Mouse (Mus musculus) stomach, embryonic 16.5 days (tissue): ENCODE measurements around the gene Ddx55. TPM values are rescaled to one million over a fixed set of nuclear protein-coding genes. Genes with fewer than 3 reads are reported as not detected.
A peak's percentile ranks its signal among the peaks of the same experiment; 100 is the strongest.

ENCODE experiments used
- ATAC-seq: fragments of 200-750 bp; cut with Nextera tagmentation; 2 replicates; pipeline ENCODE4 v1.8.0; 2017; ENCODE audit warnings: moderate number of reproducible peaks, moderate TSS enrichment; ENCODE audit not compliant: insufficient read depth, low FRiP score
- H3K27ac ChIP-seq: fragments of 300-500 bp; sonication (generic); 2 replicates; pipeline ENCODE4 v1.5.1; 2014; ENCODE audit warnings: low read length
- H3K27me3 ChIP-seq: fragments of 300-500 bp; sonication (generic); 2 replicates; pipeline ENCODE4 v1.6.1; 2014; ENCODE audit warnings: low read length, control low read depth, mixed read lengths; ENCODE audit not compliant: control insufficient read depth, insufficient read depth
- H3K36me3 ChIP-seq: fragments of 300-500 bp; sonication (generic); 2 replicates; pipeline ENCODE4 v1.6.1; 2014; ENCODE audit warnings: low read length; ENCODE audit not compliant: control insufficient read depth, insufficient read depth
- H3K4me1 ChIP-seq: fragments of 300-500 bp; sonication (generic); 2 replicates; pipeline ENCODE4 v1.6.1; 2014; ENCODE audit warnings: low read length, control low read depth, mixed read lengths; ENCODE audit not compliant: control insufficient read depth, insufficient read depth
- H3K4me2 ChIP-seq: fragments of 300-500 bp; sonication (generic); 2 replicates; pipeline ENCODE4 v1.6.1; 2014; ENCODE audit warnings: low read depth, low read length, mixed read lengths
- H3K4me3 ChIP-seq: fragments of 300-500 bp; sonication (generic); replicated peaks from 2 replicates; pipeline ENCODE4 v1.5.1; 2014; ENCODE audit warnings: mild to moderate bottlenecking, low read length
- H3K9ac ChIP-seq: fragments of 300-500 bp; sonication (generic); 2 replicates; pipeline ENCODE4 v1.6.1; 2014; ENCODE audit warnings: low read length
- H3K9me3 ChIP-seq: fragments of 300-500 bp; sonication (generic); replicated peaks from 2 replicates; pipeline ENCODE4 v1.6.1; 2016; ENCODE audit warnings: low read length, control low read depth; ENCODE audit not compliant: control insufficient read depth
- WGBS: fragments of 180-500 bp; shearing (Covaris S2); extraction: QIAGEN DNeasy Blood & Tissue Kit; methylation state at CpG from one replicate; pipeline ENCODE4 v1.1.7; 2014; 5-methylcytosine and 5-hydroxymethylcytosine counted together
- polyA plus RNA-seq: library from polyadenylated mRNA; unstranded; fragments of >200 nt; fragmentation: Nextera tagmentation; extraction: Ambion mirVana; gene quantifications from 2 replicates; pipeline ENCODE4 v1.2.1, GENCODE M21; 2015

Ddx55 gene
- polyA plus RNA-seq, 1 experiment from 2014 or later = 15.1 TPM

- Histone ChIP-seq H3K27ac (no peak overlapping the region), H3K4me2 (no peak overlapping the region), H3K9ac (no peak overlapping the region), H3K36me3 (peaks cover 5% of the 10 kb centered on the region; the same call in 1 of the 2 replicates), H3K4me3 (no peak overlapping the region), H3K27me3 (no peaks in the 10 kb centered on the region), H3K4me1 (no peaks in the 10 kb centered on the region), H3K9me3 (no peaks in the 10 kb centered on the region)
- no peak for ATAC-seq
- WGBS = 91% methylated on average over 10 of the region's 10 CpGs
These were observed 34.0 kb upstream of the Ddx55 start for GRCm38 (mm10) chr5:124518648-124519047.

- H3K27ac ChIP-seq = no peak overlapping the region
- no peaks in the 10 kb centered on the region; the same call in 1 of the 2 replicates for H3K36me3 ChIP-seq
- H3K27me3 ChIP-seq = no peaks in the 10 kb centered on the region
- no peaks in the 10 kb centered on the region for H3K4me1 ChIP-seq
- H3K9me3 ChIP-seq = no peaks in the 10 kb centered on the region
- H3K9ac ChIP-seq = no peak overlapping the region
- 84% methylated on average over 4 of the region's 4 CpGs for WGBS
- ATAC-seq = no peak
- H3K4me3 ChIP-seq = no peak overlapping the region
- H3K4me2 ChIP-seq = no peak overlapping the region
These were observed 31.1 kb upstream of the Ddx55 start for GRCm38 (mm10) chr5:124521588-124521987.

DNA sequence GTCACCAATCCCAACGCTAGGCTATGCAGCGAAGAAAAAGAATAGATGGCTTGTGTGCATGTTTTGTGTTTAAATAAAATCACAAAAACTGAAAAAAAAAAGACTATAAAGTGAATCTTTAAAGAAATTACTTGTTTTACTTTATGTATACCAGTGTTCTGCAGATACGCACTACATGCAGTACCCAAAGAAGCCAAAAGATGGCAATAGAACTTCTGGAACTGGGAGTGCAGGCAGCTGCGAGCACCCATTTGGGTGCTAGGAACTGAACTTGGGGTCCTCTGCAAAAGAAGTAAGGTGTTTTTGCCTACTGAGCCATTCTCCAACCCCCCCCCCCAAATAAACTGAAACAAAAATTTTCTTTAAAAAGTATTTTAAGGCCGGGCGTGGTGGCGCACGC, 29.6 kb upstream of the Ddx55 start:
- H3K9ac ChIP-seq = no peak overlapping the region
- H3K4me2 ChIP-seq = no peak overlapping the region
- H3K36me3 ChIP-seq = no peaks in the 10 kb centered on the region; the same call in 1 of the 2 replicates
- no peak overlapping the region for H3K27ac ChIP-seq
- H3K4me3 ChIP-seq = no peak overlapping the region
- no peaks in the 10 kb centered on the region for H3K27me3 ChIP-seq
- peaks cover under 1% of the 10 kb centered on the region; the same call in 1 of the 2 replicates for H3K4me1 ChIP-seq
- no peaks in the 10 kb centered on the region for H3K9me3 ChIP-seq
- ATAC-seq = no peak
- WGBS = 92% methylated on average over 8 of the region's 8 CpGs

GRCm38 (mm10) chr5:124524943-124525342, 27.7 kb upstream of the Ddx55 start:
- no peaks in the 10 kb centered on the region for H3K27me3 ChIP-seq
- no peak overlapping the region for H3K4me3 ChIP-seq
- WGBS = 91% methylated on average over 5 of the region's 5 CpGs
- no peak overlapping the region for H3K27ac ChIP-seq
- H3K4me1 ChIP-seq = peaks cover 20% of the 10 kb centered on the region
- H3K9me3 ChIP-seq = no peaks in the 10 kb centered on the region
- ATAC-seq = no peak
- no peak overlapping the region for H3K9ac ChIP-seq
- H3K4me2 ChIP-seq = no peak overlapping the region
- no peaks in the 10 kb centered on the region; the same call in 1 of the 2 replicates for H3K36me3 ChIP-seq

DNA sequence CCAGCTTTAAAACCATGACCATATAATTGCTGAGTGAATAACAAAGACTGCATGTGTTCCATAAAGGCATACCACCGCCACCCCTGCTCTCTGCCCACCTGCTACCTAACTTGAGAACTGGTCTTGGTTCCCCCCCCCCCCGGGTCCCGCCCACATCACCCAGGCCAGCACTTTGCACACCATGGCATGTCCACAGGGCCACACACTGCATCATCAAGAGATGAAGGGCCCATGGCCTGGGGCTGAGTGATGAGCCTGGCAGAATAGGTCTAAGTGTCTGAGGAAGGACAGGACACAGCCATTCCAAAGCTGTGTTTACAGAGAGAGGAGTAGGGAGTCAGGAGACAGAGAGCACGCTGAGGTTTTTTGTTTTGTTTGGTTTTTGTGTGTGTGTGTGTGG, 24.3 kb upstream of the Ddx55 start:
- Histone ChIP-seq H3K27ac (peak overlapping the region; percentile 27; the same call in 1 of the 2 replicates), H3K4me1 (peaks cover 34% of the 10 kb centered on the region), H3K27me3 (no peaks in the 10 kb centered on the region), H3K36me3 (no peaks in the 10 kb centered on the region), H3K4me2 (peak overlapping the region; percentile 89), H3K9me3 (no peaks in the 10 kb centered on the region), H3K9ac (peak overlapping the region; percentile 65), H3K4me3 (peak overlapping the region; percentile 70)
- ATAC-seq = no peak
- WGBS = 62% methylated on average over 4 of the region's 4 CpGs

DNA sequence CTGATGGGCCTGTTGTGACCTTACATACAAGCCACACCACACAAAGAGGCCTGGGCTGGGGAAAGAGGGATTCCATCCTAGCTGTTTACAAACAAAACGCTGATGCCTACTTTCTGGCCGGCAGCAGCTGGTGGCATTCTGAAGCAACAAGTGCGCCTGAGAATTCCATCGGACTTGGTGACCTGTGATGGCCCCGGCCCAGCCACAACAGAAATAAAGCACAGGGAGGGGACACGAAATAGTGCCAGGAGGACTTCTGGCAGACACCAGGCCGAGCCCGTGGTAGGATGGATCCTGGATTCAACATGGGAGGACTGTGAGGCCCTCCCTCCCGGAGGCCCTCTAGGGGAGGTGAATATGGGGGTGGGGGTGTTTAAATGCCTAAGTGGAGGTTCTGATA, 23.9 kb upstream of the Ddx55 start:
- 17% methylated on average over 9 of the region's 9 CpGs for WGBS
- no peaks in the 10 kb centered on the region for H3K36me3 ChIP-seq
- ATAC-seq = no peak
- H3K27ac ChIP-seq = peak overlapping the region; percentile 32
- H3K4me2 ChIP-seq = peak overlapping the region; percentile 89
- no peaks in the 10 kb centered on the region for H3K9me3 ChIP-seq
- peak overlapping the region; percentile 65 for H3K9ac ChIP-seq
- H3K4me3 ChIP-seq = peak overlapping the region; percentile 70
- H3K4me1 ChIP-seq = peaks cover 34% of the 10 kb centered on the region
- H3K27me3 ChIP-seq = no peaks in the 10 kb centered on the region

- ATAC-seq = no peak
- H3K27ac ChIP-seq = peak overlapping the region; percentile 32
These were observed 23.4 kb upstream of the Ddx55 start for GRCm38 (mm10) chr5:124529191-124529651.

DNA sequence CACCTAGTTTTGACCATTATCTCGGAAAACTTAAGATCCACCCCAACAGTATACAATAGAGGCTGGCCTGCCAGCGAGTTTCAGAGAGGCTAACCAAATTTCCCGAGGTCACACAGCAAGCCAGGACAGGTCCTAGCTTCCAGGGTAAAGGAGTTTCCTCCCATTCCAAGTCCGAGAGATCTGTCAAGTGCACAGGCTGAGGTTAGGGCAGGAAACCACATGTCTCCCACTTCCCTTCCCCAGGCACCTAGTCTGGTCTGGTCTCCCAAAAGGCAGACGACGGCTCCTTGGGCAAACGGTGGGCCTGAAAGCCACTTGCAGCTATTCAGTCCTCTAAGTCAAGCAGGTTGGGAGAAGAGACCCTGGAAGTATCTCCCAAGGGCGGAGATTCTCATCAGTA, 23.0 kb upstream of the Ddx55 start:
- H3K4me1 ChIP-seq = peaks cover 34% of the 10 kb centered on the region
- H3K4me2 ChIP-seq = peak overlapping the region; percentile 89
- ATAC-seq = no peak
- H3K36me3 ChIP-seq = no peaks in the 10 kb centered on the region
- 37% methylated on average over 8 of the region's 8 CpGs for WGBS
- no peaks in the 10 kb centered on the region for H3K27me3 ChIP-seq
- peak overlapping the region; percentile 80 for H3K9ac ChIP-seq
- H3K9me3 ChIP-seq = no peaks in the 10 kb centered on the region
- H3K27ac ChIP-seq = peak overlapping the region; percentile 32; the same call in 1 of the 2 replicates
- H3K4me3 ChIP-seq = peak overlapping the region; percentile 70

More at GRCm38 (mm10) chr5:124529191-124529651, 23.4 kb upstream of the Ddx55 start:
- Histone ChIP-seq H3K36me3 (no peaks in the 10 kb centered on the region), H3K9me3 (no peaks in the 10 kb centered on the region), H3K4me1 (peaks cover 34% of the 10 kb centered on the region), H3K27me3 (no peaks in the 10 kb centered on the region), H3K4me3 (peak overlapping the region; percentile 70), H3K4me2 (peak overlapping the region; percentile 89), H3K9ac (peak overlapping the region; percentile 65)
- 22% methylated on average over 8 of the region's 8 CpGs for WGBS

- Histone ChIP-seq H3K4me2 (peak within 1 kb of the TSS; percentile 89), H3K27me3 (no peaks in the 10 kb centered on the region), H3K4me1 (peaks cover 34% of the 10 kb centered on the region), H3K4me3 (peak within 1 kb of the TSS; percentile 70), H3K9ac (peak within 1 kb of the TSS; percentile 80), H3K9me3 (no peaks in the 10 kb centered on the region), H3K36me3 (no peaks in the 10 kb centered on the region), H3K27ac (peak within 1 kb of the TSS; percentile 87)
- WGBS = under 1% methylated on average over 79 of the region's 96 CpGs
- peak; percentile 84 for ATAC-seq
These were observed 21.7 kb upstream of the Ddx55 start, which contains the start of gene Rilpl1 for GRCm38 (mm10) chr5:124530655-124531582. Gene Rilpl1 (minus strand): TSS chr5:124531391.
